Comparison of ENCODE assay signal across 8 mouse cellular contexts in the genomic region with DNA sequence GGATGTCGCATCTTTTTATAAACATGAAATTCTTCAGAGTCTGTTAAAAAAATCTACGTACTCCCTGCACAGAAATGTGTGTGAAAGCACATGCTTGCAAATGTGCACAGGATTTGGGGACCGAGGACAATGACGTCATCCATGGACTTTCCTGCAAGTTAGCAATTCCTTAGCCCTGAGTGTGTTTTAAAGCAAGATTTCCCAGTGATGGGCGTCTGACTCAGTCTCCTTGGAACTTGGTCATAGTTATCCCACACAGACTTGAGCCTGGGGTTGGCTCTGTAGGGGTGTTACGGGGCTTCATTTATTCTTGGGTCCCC. TPM values are rescaled to one million over a fixed set of nuclear protein-coding genes. Genes with fewer than 3 reads are reported as not detected.
DNase-seq lines count a peak whose midpoint lies in the region; ATAC-seq lines count a peak whose summit lies in the region.

No protein-coding gene starts in this region.

- whole genome bisulfite sequencing in heart, embryonic 15.5 days, result 44% methylated on average over 6 of the region's 6 CpGs
- 42% methylated on average over 6 of the region's 6 CpGs for WGBS in midbrain, embryonic 10.5 days

- H3K27me3 ChIP-seq in heart, embryonic 15.5 days, result no peaks in the 10 kb centered on the region; the same call in 1 of the 2 replicates
- peaks cover 56% of the 10 kb centered on the region for H3K27me3 ChIP-seq in midbrain, embryonic 10.5 days (ENCODE audit: low read depth, poor library complexity, severe bottlenecking)

- intact Hi-C loops in left cerebral cortex, postnatal 25 days (cut with DNase I), result no loop called here
- intact Hi-C loops in left cerebral cortex, postnatal 4 days (cut with DNase I), result no loop called here

- no peak for ATAC-seq in heart, embryonic 15.5 days (replicated peaks; ENCODE audit: insufficient number of reproducible peaks, insufficient read depth, low FRiP score, low read depth)
- no peak for ATAC-seq in cerebellum, adult (ENCODE audit: insufficient number of reproducible peaks, low FRiP score, low TSS enrichment)

- H3K9ac ChIP-seq in heart, embryonic 15.5 days, result no peak overlapping the region; the same call in 1 of the 2 replicates

- no peaks in the 10 kb centered on the region for H3K9me3 ChIP-seq in heart, embryonic 15.5 days (replicated peaks)
- no peaks in the 10 kb centered on the region for H3K9me3 ChIP-seq in midbrain, embryonic 10.5 days (replicated peaks)

- 0 out of 2 replicates have a peak, but pooled peaks cover 3% of the 10 kb centered on the region for H3K4me1 ChIP-seq in brown adipose tissue, adult 24 weeks (ENCODE audit: control insufficient read depth, insufficient read depth, insufficient read length, low read length)
- peaks cover 14% of the 10 kb centered on the region for H3K4me1 ChIP-seq in heart, embryonic 15.5 days (replicated peaks)
- peaks cover 19% of the 10 kb centered on the region for H3K4me1 ChIP-seq in midbrain, embryonic 10.5 days

- H3K27ac ChIP-seq in brown adipose tissue, adult 24 weeks (replicated peaks; ENCODE audit: low read depth, low read length), result peak overlapping the region; percentile 97
- H3K27ac ChIP-seq in heart, embryonic 15.5 days, result no peak overlapping the region
- H3K27ac ChIP-seq in midbrain, embryonic 10.5 days (replicated peaks), result no peak overlapping the region

- H3K4me3 ChIP-seq in brown adipose tissue, adult 24 weeks (ENCODE audit: insufficient read depth, low read depth, low read length), result peak overlapping the region; percentile 98
- H3K4me3 ChIP-seq in heart, embryonic 15.5 days, result peak overlapping the region; percentile 78
- H3K4me3 ChIP-seq in midbrain, embryonic 10.5 days, result peak overlapping the region; percentile 73

- H3K36me3 ChIP-seq in heart, embryonic 15.5 days, result no peaks in the 10 kb centered on the region
- no peaks in the 10 kb centered on the region for H3K36me3 ChIP-seq in midbrain, embryonic 10.5 days

- DNase-seq in left cerebral cortex, postnatal 25 days (ENCODE audit: low spot score in 2 of 2), result peak; percentile 20 to 72
- no peak for DNase-seq in left cerebral cortex, postnatal 4 days
- DNase-seq in midbrain, embryonic 10.5 days (ENCODE audit: low spot score), result peak; percentile 13
- DNase-seq in retina, postnatal 1 day, result no peak
- no peak for DNase-seq in cerebellum, adult 11-12 months

- H3K4me2 ChIP-seq in heart, embryonic 15.5 days, result peak overlapping the region; percentile 89

RNA-seq across cellular contexts. Expression of a gene that starts 1.6 kb away (rescaled TPM):
- 10 to 100 TPM in 1 of 2 experiments, 1 to 10 TPM in 1; 6.8 to 11.0 TPM for total RNA-seq in left cerebral cortex, postnatal 25 days (2021)
- 1 to 10 TPM; 2.0 to 2.2 TPM for total RNA-seq in left cerebral cortex, postnatal 4 days (2021)
- 44.9 and 47.0 TPM in 2 replicates for polyA plus RNA-seq in brown adipose tissue, adult 24 weeks (2012; ENCODE audit: insufficient read depth, insufficient read length, missing spikeins)
- 11.7 and 15.4 TPM in 2 replicates for polyA plus RNA-seq in heart, embryonic 15.5 days (2015; fragmentation: Nextera tagmentation; extraction: Ambion mirVana)
- 0.58 and 0.68 TPM in 2 replicates for polyA plus RNA-seq in midbrain, embryonic 10.5 days (2016; fragmentation: Nextera tagmentation; extraction: Ambion mirVana)

Comparison
In these comparisons a context has a peak if more than half of its experiments do, and no peak if none do; other contexts are left out.
1. DNase-seq: peak in left cerebral cortex, postnatal 25 days (2 of 2) and midbrain, embryonic 10.5 days (single experiment); none in left cerebral cortex, postnatal 4 days (single experiment), retina, postnatal 1 day (single experiment) and cerebellum, adult 11-12 months (single experiment).
2. Peak in every context shown above with its lines, with median percentiles within 50 percentile points of each other: H3K4me3 ChIP-seq.